Mouse (Mus musculus) hindlimb bud, embryonic 11.5 days (tissue): Measurements from ENCODE around the gene Micu1.
"Not testable (repeated sequence)": the region's sequence is repeated elsewhere in the genome, so short reads cannot be mapped to it uniquely, and the experiment has no call there.

Experiments
- DNase-seq: peaks from one replicate; pipeline ENCODE4 v3.0.0-alpha.2; 2012; ENCODE audit warnings: low read depth, low spot score; ENCODE audit errors: extremely low spot score

Micu1 gene

DNA sequence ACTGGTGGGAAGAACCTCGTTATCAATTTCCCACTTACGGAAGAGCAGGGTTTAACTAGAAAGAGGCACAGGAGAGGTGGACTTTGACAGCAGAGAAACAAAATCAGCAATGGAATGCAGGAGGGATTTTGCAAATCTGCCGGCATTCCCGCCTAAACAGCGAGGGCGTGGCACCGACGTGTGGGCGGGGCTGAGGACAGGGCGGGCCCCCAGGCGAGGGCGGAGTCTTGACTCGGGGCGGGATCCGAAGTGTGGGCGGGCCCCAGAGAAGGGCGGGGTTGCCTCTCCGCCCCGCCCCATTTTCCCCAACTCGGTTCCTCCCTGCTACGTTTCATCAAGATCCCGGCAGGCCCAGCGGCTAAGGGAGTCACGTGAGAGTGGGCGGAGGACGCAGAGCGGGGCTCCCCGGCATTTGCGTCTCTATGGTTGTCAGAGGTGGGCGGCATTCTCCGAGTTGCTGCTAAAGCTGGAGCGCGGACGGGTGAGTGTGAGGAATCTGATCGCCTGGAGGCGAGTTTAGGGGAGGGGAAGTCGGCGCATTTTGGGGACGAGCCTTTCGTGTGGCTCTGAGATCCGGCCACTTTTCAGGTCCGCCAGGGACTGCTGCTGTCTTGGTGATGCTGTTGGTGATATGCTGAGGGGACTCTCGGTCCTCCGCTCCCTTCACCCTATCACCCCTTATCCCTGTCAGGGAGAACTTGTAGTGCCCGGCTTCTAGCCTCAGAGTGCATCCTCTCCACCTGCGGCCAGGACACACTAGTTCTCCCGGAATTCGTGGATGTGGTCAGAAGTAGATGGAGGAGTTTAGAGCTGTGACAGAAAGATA, at the start of gene Micu1:
TSS of gene Micu1 (plus strand) at position 271 of the 826 bp plus-strand sequence.
- peak; percentile 74 for DNase-seq

DNA sequence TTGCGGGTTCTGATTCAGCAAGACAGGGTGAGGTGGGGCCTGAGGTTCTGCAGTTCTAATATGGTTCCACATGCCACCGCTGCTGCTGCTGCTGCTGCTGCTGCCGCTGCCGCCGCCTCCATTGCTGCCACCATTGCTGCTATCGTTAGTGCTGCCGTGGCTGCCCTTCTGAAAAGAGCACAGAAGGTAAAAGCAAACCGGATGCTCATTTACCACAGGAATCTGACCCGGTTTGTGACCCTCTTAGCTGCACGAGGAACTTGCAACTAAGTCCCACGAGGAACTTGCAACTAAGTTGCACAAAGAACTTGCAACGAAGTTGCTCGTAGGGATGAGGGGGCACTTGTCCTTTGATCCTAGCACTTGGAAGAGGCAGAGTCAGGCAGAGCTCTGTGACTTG, 45.5 kb upstream of the Micu1 start:
- no peak for DNase-seq

DNA sequence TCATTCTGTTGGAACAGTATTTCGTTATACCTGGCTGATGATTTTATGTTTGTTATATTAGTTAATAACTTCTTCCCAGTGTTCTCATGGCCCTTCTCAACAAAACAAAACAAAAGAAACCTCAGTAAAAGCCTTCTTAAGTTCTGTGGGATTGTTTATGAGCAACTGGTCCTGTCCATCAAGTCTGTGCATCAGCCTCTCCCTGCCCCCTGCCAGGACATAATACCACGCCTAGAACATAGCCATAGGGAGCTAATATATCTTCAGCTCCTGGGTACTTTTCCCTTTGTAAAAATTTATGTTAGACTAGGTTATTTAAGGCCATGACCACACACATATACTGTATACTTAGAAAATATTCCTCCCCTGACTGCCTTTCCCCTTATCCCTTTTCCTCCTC, 37.5 kb upstream of the Micu1 start:
- no peak for DNase-seq

DNA sequence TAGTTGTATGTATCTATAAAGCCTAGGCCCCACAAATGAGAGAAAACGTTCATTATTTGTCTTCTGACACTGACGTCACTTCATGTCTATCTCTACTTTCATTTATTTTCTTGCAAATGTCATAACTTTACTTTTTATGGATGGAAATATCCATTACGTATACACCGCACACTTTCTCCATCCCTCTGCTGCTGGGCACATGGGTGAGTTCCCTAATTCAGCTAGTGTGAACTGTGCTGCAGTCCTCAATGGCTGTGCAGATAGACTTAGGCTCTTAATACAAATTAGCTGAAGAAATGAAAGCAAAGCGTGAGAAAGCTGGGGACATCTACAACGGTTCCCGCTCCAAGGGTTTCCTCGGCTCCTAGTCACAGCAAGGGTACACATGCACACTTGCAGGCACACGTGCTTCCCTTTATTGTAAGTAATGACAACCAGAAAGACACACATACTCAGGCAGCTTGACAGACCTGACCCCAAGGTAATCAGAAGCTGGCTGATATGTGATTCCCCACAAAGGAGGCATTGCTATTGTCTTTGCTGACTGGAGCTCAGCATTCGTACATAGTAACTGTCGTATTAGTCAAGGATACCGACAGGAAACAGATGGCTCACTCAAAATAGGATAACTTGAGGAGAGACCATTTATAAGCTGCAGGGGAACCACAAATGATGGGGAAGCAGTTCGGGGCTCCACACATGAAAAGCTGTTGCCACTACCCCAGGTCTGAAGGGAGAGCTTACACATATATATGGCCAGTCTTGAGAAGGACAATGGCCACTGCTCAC, 36.6 kb upstream of the Micu1 start:
- no peak for DNase-seq

DNA sequence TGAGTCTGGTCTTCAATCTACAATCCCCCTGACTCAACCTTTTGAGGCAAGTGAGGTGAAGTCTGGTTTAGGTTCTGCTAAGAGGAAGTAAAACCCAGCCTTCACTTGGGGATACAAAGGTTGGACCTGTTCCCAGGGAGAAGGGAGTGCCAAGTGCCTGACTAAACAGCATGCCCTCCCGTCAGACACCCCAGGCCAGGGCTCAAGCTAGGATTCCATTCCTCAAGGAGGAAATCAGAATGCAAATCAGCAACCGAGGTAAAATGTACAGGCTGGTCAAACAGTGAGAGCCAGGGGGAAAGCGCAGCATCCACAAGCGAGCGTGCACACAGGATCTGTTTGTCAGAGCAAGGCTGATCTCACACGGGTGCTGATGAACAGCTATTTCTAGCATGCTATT, 34.9 kb upstream of the Micu1 start:
- DNase-seq, result no peak

DNA sequence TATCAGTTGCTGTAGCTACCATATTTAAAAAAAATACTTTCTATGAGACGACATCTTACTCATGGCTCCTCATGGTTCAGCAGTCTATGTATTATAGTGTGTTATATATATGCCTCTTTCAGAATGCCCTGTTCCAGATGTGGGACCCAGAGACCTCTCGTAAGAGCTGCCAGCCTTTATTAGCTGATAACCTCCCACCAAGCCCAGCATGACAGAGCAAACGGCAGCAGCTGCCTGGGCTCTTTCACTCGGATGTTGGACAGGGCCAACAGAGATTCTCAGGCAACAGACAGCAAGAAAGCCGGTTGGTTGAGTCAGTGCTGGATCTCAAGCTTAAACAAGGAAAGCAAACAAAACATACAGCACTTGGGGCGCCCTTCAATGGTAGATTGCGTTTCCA, 33.8 kb upstream of the Micu1 start:
- DNase-seq, result no peak

DNA sequence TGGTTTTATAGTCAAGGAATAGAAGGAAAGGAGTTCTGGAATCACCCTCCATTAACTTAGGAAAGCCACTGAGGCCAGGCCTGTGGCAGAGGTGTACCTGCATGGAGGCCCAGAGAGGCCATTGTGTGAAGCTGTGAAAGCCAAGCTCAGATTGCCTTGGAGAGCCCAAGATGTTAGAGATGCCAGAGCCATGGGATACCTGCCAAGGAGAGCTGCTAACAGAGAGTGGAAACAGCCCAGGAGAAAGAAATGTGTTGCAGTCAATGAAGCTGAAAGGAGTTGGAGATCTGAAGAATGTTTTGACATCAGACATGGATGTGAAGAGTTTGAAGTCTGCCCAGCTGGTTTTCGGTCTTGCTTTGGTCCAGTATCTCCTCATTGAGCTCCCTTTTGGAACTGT, 24.4 kb upstream of the Micu1 start:
- DNase-seq, result no peak

DNA sequence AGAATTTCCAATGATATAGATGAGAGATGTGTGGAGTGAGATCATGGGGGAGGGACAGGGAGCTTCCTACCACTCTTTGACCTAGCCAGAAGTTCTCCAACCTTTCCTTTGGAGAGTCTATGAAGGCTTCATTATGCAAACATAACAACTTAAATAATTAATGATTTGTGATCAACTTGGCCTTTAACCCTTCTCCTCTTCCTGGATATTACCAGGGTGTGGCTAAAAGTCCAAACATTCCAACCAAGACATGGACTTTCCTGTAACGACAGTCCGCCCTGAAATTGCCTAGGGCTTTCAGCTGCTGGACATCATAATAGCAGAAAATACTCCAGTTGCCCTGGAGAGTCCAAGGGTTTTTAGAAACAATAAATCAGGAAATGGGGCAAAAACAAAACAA, 23.1 kb upstream of the Micu1 start:
- no peak for DNase-seq

DNA sequence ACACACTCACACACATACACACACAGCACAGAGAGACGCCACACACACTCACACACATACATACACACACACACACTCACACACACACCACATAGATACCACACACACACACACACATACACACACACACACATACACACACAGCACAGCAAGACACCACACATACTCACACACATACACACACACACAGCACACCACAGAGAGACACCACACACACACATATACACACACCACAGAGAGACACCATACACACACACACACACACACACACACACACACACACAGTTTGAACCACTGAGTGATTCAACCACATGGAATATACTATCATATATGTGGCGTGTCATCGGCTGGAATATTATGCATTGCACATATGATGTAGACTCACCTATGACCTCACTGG, 16.7 kb upstream of the Micu1 start:
- not testable (repeated sequence) for DNase-seq

DNA sequence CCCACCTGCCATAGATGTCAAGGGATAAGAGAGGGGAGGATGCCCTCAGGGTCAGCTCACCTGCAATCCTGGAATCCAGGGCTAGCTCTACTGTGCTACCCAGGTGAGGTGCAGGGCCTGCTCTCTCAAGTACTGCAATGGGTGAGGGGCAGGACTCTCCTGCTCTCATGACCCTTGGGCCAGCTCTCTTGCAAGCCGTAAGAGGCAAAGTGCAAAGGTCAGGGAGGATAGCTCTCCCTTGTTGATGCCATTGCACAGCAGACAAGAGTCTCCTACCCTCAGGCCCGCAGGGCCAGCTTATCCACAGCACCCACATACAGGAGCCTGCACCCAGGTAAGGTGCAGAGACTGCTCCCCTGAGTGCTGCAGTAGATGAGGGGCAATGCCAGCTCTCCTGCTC, 15.2 kb upstream of the Micu1 start:
- no peak for DNase-seq

DNA sequence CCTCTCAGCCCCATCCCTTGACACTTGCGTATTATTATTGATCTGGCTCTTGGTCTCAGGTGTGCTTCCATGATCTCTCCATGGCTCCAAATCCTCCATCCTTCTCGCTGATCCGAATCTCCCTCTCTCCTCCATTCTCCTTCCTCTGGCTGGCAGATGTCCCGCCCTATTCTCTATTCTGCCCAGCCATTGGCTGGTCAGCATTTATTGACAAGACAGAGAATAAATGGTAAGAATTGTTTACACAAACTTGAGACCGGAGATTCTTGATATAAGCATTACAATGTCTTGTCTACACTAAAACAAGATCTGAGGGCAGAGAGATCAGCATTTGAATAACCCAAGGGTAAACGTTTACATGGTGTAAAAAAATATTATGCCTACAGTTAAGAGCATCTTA, 12.4 kb upstream of the Micu1 start:
- DNase-seq, result no peak

DNA sequence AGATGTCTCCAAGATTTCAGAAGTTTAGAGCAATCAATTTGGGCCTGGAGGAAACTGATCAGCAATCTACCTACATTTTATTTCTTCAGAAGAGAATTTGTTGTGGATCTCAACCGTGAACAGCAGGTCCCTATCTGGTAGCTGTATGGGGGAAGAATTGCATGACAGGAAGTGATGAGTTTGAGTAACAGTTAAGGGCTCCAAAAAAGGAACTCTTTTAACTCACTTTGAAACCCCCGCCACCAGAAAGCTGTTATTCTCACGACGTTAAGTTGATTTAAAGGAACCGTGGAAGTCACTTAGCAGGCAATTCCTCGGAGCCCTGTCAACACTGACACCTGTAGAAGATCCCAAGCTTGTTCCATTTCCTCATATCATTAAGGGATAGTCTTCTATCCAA, 9.8 kb upstream of the Micu1 start:
- no peak for DNase-seq

DNA sequence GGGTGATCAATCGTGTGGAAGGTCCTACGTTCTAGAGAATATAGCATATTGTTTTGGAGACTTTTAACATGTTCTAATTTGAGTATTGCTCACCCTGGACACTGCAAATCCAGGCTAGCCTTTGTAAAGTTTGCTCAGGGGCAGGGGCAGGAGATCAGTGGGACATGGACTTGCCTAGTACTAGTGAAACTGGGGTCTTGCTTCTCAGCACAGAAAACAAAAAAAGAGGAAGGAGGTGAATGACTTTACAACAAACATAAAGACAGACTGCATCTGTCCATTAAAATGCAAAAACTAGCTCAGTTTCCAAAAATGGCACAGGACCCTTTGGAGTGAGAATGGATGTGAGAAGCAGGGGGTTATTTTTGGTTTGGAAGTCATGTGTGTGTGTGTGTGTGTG, 8.2 kb upstream of the Micu1 start:
- DNase-seq, result no peak

DNA sequence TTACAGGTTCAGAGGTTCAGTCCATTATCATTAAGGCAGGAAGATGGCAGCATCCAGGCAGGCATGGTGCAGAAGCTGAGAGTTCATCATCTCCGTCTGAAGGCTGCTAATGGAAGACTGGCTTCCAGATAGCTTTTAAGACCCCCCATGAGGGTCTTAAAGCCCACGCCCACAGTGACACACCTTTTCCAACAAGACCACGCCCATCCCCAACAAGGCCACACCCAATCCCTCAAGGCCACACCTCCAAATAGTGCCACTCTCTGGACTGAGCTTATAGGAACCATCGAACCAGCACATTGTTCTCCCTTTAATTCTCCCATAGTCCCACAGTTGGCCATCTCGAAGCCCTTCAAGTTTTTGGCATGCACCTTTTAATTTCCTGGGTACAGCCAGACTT, 2.8 kb upstream of the Micu1 start:
- DNase-seq, result no peak

DNA sequence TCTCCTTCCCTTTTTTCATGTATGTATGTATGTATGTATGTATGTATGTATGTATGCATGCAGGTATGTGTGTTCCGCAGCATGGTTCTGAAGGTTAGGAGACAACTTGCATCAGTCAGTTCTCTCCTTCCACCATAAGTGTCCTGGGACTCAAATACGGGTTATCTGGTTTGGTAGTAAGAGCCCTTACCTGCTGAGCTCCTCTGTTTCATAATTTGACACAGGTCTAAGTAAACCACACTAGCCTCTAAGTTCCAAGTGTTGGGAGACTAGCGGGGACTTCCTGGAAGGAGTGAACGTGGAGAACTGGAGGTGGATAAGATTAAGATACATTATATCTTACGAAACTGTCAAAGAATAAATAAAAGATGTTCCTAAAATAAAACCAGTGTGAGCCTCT, 472 bp upstream of the Micu1 start:
- no peak for DNase-seq

DNA sequence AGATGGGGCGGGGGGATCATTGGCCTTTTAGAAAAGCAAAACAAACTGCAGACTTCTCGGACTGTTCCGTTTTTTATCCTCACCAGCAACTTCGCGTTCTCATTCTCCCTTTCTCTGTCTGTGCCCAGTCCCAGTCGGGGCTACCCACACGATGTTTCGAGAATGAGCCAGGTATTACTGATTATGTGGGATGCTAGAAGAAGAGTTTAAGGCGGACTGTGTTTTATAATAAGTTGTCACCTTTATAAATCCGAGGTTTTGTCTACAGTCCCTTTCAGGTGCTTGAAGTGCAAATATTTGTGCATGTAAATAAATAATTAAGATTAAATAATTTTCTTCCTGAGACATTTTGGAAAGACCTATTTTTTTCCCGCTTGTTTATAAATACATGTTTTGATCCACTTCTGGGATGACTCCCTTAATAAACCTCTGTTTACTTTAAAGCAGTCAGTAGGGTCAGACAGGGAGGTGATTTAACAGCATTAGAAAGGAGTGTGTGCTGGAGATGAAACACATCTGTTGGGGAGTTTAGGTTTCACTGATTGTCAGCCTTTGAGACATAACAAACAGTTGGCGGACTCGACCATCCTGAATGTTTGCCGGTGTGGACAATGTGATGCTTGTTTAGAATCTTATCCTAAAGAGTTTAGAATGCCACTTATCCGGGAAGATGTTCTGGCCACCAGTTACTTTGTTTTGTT, 933 bp downstream of the Micu1 start:
- DNase-seq, result no peak

DNA sequence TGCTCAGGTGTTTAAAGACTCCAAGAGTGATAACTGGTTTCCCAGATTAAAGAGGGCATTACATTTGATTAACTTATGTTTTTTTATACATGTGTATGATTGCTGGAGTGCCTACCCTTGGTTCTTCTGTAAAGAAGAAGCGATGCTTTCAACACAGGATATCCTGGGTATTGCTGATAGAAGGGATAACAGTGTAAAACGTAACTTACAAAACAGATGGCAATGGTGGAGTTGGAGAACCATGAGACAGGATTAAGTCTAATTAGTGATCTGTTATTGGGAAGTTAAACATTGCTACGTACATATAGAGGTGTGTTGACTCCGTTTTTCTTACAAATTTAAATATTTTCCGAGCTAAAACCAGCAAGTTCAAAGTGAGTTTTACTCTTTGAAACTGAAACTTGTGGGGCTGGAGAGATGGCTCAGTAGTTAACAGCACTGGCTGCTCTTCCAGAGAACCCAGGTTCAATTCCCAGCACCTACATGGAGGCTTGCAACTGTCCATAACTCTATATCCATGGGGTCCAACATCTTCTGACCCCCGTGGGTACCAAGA, 4.8 kb downstream of the Micu1 start:
- no peak for DNase-seq

DNA sequence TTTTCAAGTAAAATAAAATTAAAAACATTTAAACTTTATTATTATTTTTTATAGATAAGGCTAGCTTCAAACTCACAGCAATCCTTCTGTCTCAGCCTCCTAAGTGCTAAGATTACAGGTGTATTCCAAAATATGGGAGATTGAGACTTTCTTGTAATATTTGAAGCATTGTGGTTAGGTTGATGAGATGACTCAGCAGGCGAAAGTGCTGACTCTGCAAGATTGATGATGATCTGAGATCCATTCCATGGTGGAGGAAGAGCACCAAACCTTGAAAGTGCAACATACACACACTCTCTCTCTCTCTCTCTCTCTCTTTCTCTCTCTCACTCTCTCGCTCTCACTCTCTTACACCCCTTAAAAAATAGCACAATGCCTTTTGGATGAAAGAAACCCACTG, 5.3 kb downstream of the Micu1 start:
- no peak for DNase-seq

DNA sequence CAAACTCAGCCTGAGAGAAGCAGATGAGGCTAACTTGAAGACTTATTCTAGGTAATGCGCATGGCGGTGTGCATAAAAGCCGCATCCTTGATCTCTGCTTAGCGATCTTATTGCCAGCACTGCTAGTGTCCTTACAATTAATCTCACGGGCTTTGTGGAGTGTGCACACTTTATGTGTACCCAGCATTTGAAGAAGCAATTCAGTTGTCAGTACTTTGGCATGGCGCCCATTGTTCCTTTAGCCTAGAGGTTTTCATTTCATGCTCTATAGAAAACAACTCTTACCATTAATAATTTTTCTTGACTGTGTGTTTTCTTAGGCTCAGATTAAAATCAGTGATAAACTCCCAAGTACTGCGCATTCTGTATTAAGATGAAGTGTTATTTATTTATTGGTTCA, 7.0 kb downstream of the Micu1 start:
- no peak for DNase-seq

DNA sequence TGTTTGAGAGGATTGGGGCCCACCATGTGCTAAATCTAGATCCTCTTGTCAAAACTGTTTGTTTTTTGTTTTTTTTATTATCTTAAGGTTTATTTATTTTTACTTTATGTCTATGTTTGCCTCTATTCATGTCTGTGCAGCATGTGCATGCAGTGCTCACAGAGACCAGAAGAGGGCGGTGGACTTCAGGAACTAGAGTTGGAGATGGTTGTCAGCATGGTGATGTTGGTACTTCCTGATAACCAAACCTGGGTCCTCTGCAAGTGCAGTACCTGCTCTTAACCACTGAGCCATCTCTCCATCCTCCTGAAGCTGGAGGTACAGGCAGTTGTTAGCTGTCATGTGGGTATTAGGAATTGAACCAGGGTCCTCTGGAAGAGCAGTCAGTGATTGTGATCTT, 8.0 kb downstream of the Micu1 start:
- no peak for DNase-seq

DNA sequence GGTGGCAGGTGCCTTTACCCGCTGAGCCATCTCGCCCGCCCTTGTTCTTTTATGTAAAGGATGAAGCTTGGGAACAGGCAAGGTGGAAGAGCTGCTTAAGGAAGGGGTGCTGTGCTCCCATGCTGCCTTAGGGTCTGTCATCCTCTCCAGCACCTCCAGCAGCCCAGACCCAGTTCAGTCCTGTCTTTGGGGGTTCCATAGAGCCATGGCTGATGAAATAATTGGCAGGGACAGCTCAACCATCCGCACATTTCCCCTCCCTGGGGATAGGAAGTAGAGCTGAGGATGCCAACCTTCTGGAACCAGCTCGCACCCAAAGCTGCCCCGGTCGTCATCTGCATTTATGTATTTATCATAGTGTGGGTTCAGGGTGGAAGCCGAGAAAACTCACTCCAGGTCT, 9.8 kb downstream of the Micu1 start:
- DNase-seq, result no peak

DNA sequence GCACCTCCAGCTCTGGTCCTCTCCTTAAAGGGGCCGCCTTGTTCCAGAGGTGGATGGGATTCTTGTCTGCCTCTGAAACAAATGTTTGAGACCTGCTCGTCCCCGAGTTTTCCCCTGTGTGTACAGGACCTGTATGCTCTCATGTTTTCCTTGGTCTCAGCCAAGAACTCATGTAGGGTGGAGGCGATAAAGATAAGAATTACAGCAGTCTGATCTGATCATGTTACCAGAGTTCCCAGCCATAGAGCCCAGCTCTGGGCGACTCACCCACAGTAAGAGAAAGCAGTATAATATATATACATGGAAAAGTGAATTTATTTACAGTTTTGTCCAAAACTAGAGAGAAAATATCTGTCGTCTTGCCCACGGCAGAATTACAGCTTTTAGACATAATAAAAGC, 17.7 kb downstream of the Micu1 start:
- no peak for DNase-seq
